Comparison of ENCODE assay signal across 15 mouse cellular contexts in genomic region chr3:58689105-58689504, GRCm38 (mm10). TPM values are rescaled to one million over a fixed set of nuclear protein-coding genes. Genes with fewer than 3 reads are reported as not detected.
DNase-seq lines count a peak whose midpoint lies in the region; ATAC-seq and TF ChIP-seq lines count a peak whose summit lies in the region.
"Had no signal": no experiment of that assay in that cellular context is flagged by ENCODE, and none has a peak within 500 bp of the region (broad histone marks: within the 10 kb centered on the region; RNA-seq: fewer than 3 reads in every experiment).

No protein-coding gene starts in this region.

- WGBS in embryonic facial prominence, embryonic 12.5 days = 74% methylated on average over 7 of the region's 7 CpGs
- 83% methylated on average over 7 of the region's 7 CpGs for WGBS in embryonic facial prominence, embryonic 10.5 days
- 86% methylated on average over 7 of the region's 7 CpGs for WGBS in kidney, postnatal 0 days
- WGBS in embryonic facial prominence, embryonic 14.5 days = 69% methylated on average over 7 of the region's 7 CpGs
- WGBS in midbrain, embryonic 15.5 days = 83% methylated on average over 7 of the region's 7 CpGs

- H3K27ac ChIP-seq in embryonic facial prominence, embryonic 12.5 days = no peak overlapping the region
- no peak overlapping the region for H3K27ac ChIP-seq in embryonic facial prominence, embryonic 10.5 days (replicated peaks)
- H3K27ac ChIP-seq in kidney, postnatal 0 days = no peak overlapping the region
- H3K27ac ChIP-seq in embryonic facial prominence, embryonic 14.5 days (replicated peaks; ENCODE audit: low read depth, low read length) = no peak overlapping the region
- H3K27ac ChIP-seq in midbrain, embryonic 15.5 days = no peak overlapping the region

- H3K9ac ChIP-seq in embryonic facial prominence, embryonic 12.5 days = no peak overlapping the region
- H3K9ac ChIP-seq in kidney, postnatal 0 days (ENCODE audit: low read depth, low read length) = no peak overlapping the region
- H3K9ac ChIP-seq in embryonic facial prominence, embryonic 14.5 days (ENCODE audit: low read depth, low read length) = no peak overlapping the region
- no peak overlapping the region for H3K9ac ChIP-seq in midbrain, embryonic 15.5 days

- no peaks in the 10 kb centered on the region for H3K36me3 ChIP-seq in embryonic facial prominence, embryonic 12.5 days
- no peaks in the 10 kb centered on the region for H3K36me3 ChIP-seq in embryonic facial prominence, embryonic 10.5 days (replicated peaks)
- no peaks in the 10 kb centered on the region for H3K36me3 ChIP-seq in kidney, postnatal 0 days (ENCODE audit: insufficient read depth, low read length)
- H3K36me3 ChIP-seq in embryonic facial prominence, embryonic 14.5 days (ENCODE audit: control insufficient read depth, insufficient read depth, low read length) = no peaks in the 10 kb centered on the region
- H3K36me3 ChIP-seq in midbrain, embryonic 15.5 days (replicated peaks) = no peaks in the 10 kb centered on the region

- no peak for ATAC-seq in embryonic facial prominence, embryonic 12.5 days (ENCODE audit: insufficient number of reproducible peaks, insufficient read depth, low FRiP score, low TSS enrichment)
- no peak for ATAC-seq in kidney, postnatal 0 days (replicated peaks; ENCODE audit: low FRiP score, low read depth)
- ATAC-seq in embryonic facial prominence, embryonic 14.5 days (ENCODE audit: low read depth) = no peak
- ATAC-seq in midbrain, embryonic 15.5 days (replicated peaks) = no peak

- peak overlapping the region; percentile 21; the same call in 1 of the 2 replicates for H3K4me2 ChIP-seq in embryonic facial prominence, embryonic 12.5 days (replicated peaks)
- peak overlapping the region; percentile 98 for H3K4me2 ChIP-seq in kidney, postnatal 0 days (ENCODE audit: low read length)
- H3K4me2 ChIP-seq in embryonic facial prominence, embryonic 14.5 days (ENCODE audit: low read depth, low read length) = peak overlapping the region; percentile 90
- peak overlapping the region; percentile 88 for H3K4me2 ChIP-seq in midbrain, embryonic 15.5 days

- H3K9me3 ChIP-seq in embryonic facial prominence, embryonic 12.5 days = no peaks in the 10 kb centered on the region
- H3K9me3 ChIP-seq in embryonic facial prominence, embryonic 10.5 days = no peaks in the 10 kb centered on the region
- H3K9me3 ChIP-seq in kidney, postnatal 0 days (replicated peaks; ENCODE audit: low read length) = no peaks in the 10 kb centered on the region
- H3K9me3 ChIP-seq in embryonic facial prominence, embryonic 14.5 days (ENCODE audit: control insufficient read depth, low read length) = no peaks in the 10 kb centered on the region
- no peaks in the 10 kb centered on the region for H3K9me3 ChIP-seq in midbrain, embryonic 15.5 days

- no peak for DNase-seq in embryonic facial prominence, embryonic 10.5 days (ENCODE audit: low spot score)
- no peak for DNase-seq in kidney, postnatal 0 days (ENCODE audit: low spot score)
- no peak for DNase-seq in kidney, adult 8-10 months
- DNase-seq in embryonic facial prominence, embryonic 14.5 days (ENCODE audit: low spot score) = no peak
- no peak for DNase-seq in spleen, postnatal 10 days (ENCODE audit: low spot score in 2 of 2)
- no peak for DNase-seq in gastrocnemius, postnatal 25 days
- DNase-seq: adrenal gland, postnatal 10 days; cerebellum, adult 11 months; gastrocnemius, postnatal 36 days; heart, postnatal 36 days; left cerebral cortex, postnatal 4 days; spleen, adult 18-20 months had no signal

- TF ChIP-seq CTCF in kidney, postnatal 0 days (IDR thresholded peaks at IDR 0.05; ENCODE audit: low read depth) = no peak

- H3K4me3 ChIP-seq in embryonic facial prominence, embryonic 12.5 days = no peak overlapping the region
- H3K4me3 ChIP-seq in embryonic facial prominence, embryonic 10.5 days = no peak overlapping the region
- no peak overlapping the region for H3K4me3 ChIP-seq in kidney, postnatal 0 days (replicated peaks; ENCODE audit: low read depth, low read length)
- H3K4me3 ChIP-seq in embryonic facial prominence, embryonic 14.5 days (ENCODE audit: low read depth, low read length) = 0 out of 2 replicates have a peak overlapping the region, but pooled peaks have one; percentile 3
- H3K4me3 ChIP-seq in midbrain, embryonic 15.5 days = 0 out of 2 replicates have a peak overlapping the region, but pooled peaks have one; percentile 2

- H3K4me1 ChIP-seq in embryonic facial prominence, embryonic 12.5 days = peaks cover 20% of the 10 kb centered on the region
- H3K4me1 ChIP-seq in embryonic facial prominence, embryonic 10.5 days = peaks cover 28% of the 10 kb centered on the region
- H3K4me1 ChIP-seq in kidney, postnatal 0 days (replicated peaks; ENCODE audit: insufficient read depth, low read length) = peaks cover 4% of the 10 kb centered on the region; the same call in 1 of the 2 replicates
- peaks cover 21% of the 10 kb centered on the region for H3K4me1 ChIP-seq in embryonic facial prominence, embryonic 14.5 days (ENCODE audit: control insufficient read depth, insufficient read depth, low read length)
- peaks cover 24% of the 10 kb centered on the region for H3K4me1 ChIP-seq in midbrain, embryonic 15.5 days

- peaks cover 9% of the 10 kb centered on the region for H3K27me3 ChIP-seq in embryonic facial prominence, embryonic 12.5 days
- H3K27me3 ChIP-seq in embryonic facial prominence, embryonic 10.5 days (replicated peaks; ENCODE audit: low read depth, poor library complexity, severe bottlenecking) = peaks cover 43% of the 10 kb centered on the region
- H3K27me3 ChIP-seq in kidney, postnatal 0 days (ENCODE audit: insufficient read depth, low read length) = no peaks in the 10 kb centered on the region
- peaks cover 4% of the 10 kb centered on the region; the same call in 1 of the 2 replicates for H3K27me3 ChIP-seq in embryonic facial prominence, embryonic 14.5 days (replicated peaks; ENCODE audit: control insufficient read depth, insufficient read depth, low read length)
- H3K27me3 ChIP-seq in midbrain, embryonic 15.5 days (replicated peaks) = no peaks in the 10 kb centered on the region

RNA-seq across cellular contexts. Expression of gene Siah2, which starts 3.1 kb away (rescaled TPM):
- polyA plus RNA-seq in embryonic facial prominence, embryonic 12.5 days (2016; fragmentation: Nextera tagmentation; extraction: Ambion mirVana) = 7.4 and 8.0 TPM in 2 replicates
- polyA plus RNA-seq in embryonic facial prominence, embryonic 10.5 days (2016; fragmentation: Nextera tagmentation; extraction: Ambion mirVana) = 2.1 and 2.7 TPM in 2 replicates
- 5.5 TPM in 2 replicates for polyA plus RNA-seq in kidney, postnatal 0 days (2015; fragmentation: Nextera tagmentation; extraction: Ambion mirVana)
- polyA plus RNA-seq in embryonic facial prominence, embryonic 14.5 days (2014; fragmentation: Nextera tagmentation; extraction: Ambion mirVana) = 7.8 and 9.0 TPM in 2 replicates
- polyA plus RNA-seq in midbrain, embryonic 15.5 days (2015; fragmentation: Nextera tagmentation; extraction: Ambion mirVana) = 9.9 and 10.2 TPM in 2 replicates
- 1 to 10 TPM; 9.0 to 9.5 TPM for total RNA-seq in gastrocnemius, postnatal 25 days (2021)

RNA-seq across cellular contexts. Expression of gene Erich6, which starts 52.1 kb away (rescaled TPM):
- not detected in 2 replicates for polyA plus RNA-seq in embryonic facial prominence, embryonic 12.5 days (2016; fragmentation: Nextera tagmentation; extraction: Ambion mirVana)
- polyA plus RNA-seq in embryonic facial prominence, embryonic 10.5 days (2016; fragmentation: Nextera tagmentation; extraction: Ambion mirVana) = not detected in 2 replicates
- polyA plus RNA-seq in kidney, postnatal 0 days (2015; fragmentation: Nextera tagmentation; extraction: Ambion mirVana) = not detected in 2 replicates
- polyA plus RNA-seq in embryonic facial prominence, embryonic 14.5 days (2014; fragmentation: Nextera tagmentation; extraction: Ambion mirVana) = 0.07 and 0.09 TPM in 2 replicates
- 0.29 and 0.30 TPM in 2 replicates for polyA plus RNA-seq in midbrain, embryonic 15.5 days (2015; fragmentation: Nextera tagmentation; extraction: Ambion mirVana)
- total RNA-seq in gastrocnemius, postnatal 25 days (2021) = not detected
- total RNA-seq: gastrocnemius, postnatal 36 days; heart, postnatal 36 days had no signal
- polyA plus RNA-seq: thymus, postnatal 0 days had no signal

Comparison
In these comparisons a context has a peak if more than half of its experiments do, and no peak if none do; other contexts are left out.
1. H3K4me3 ChIP-seq: peak in embryonic facial prominence, embryonic 14.5 days (single experiment) and midbrain, embryonic 15.5 days (single experiment); none in embryonic facial prominence, embryonic 12.5 days (single experiment), embryonic facial prominence, embryonic 10.5 days (single experiment) and kidney, postnatal 0 days (single experiment).
2. H3K4me2 ChIP-seq: peak in every context shown above with its lines; median percentile 98 in kidney, postnatal 0 days; 90 in embryonic facial prominence, embryonic 14.5 days; 88 in midbrain, embryonic 15.5 days; 21 in embryonic facial prominence, embryonic 12.5 days.